Mouse (Mus musculus) liver, embryonic 12.5 days (tissue): ENCODE results near the gene BC005537. TPM values are rescaled to one million over a fixed set of nuclear protein-coding genes. Genes with fewer than 3 reads are reported as not detected.

Source experiments
- ATAC-seq: fragments of 200-750 bp; cut with Nextera tagmentation; 2 replicates; pipeline ENCODE4 v1.8.0; 2017; ENCODE audit warnings: moderate number of reproducible peaks, mild to moderate bottlenecking, moderate library complexity
- H3K27ac ChIP-seq: fragments of 300-500 bp; sonication (generic); 2 replicates; pipeline ENCODE4 v1.5.1; 2016; ENCODE audit warnings: mild to moderate bottlenecking
- H3K27me3 ChIP-seq: fragments of 300-500 bp; sonication (generic); replicated peaks from 2 replicates; pipeline ENCODE4 v1.6.1; 2016; ENCODE audit warnings: mild to moderate bottlenecking, moderate library complexity
- H3K36me3 ChIP-seq: fragments of 300-500 bp; sonication (generic); 2 replicates; pipeline ENCODE4 v1.6.1; 2016; ENCODE audit warnings: mild to moderate bottlenecking, moderate library complexity
- H3K4me1 ChIP-seq: fragments of 300-500 bp; sonication (generic); 2 replicates; pipeline ENCODE4 v1.6.1; 2016
- H3K4me2 ChIP-seq: fragments of 300-500 bp; sonication (generic); 2 replicates; pipeline ENCODE4 v1.6.1; 2016; ENCODE audit warnings: mild to moderate bottlenecking, moderate library complexity
- H3K4me3 ChIP-seq: fragments of 300-500 bp; sonication (generic); 2 replicates; pipeline ENCODE4 v1.5.1; 2016; ENCODE audit warnings: mild to moderate bottlenecking, moderate library complexity
- H3K9ac ChIP-seq: fragments of 300-500 bp; sonication (generic); 2 replicates; pipeline ENCODE4 v1.6.1; 2016; ENCODE audit warnings: mild to moderate bottlenecking, moderate library complexity
- H3K9me3 ChIP-seq: fragments of 300-500 bp; sonication (generic); replicated peaks from 2 replicates; pipeline ENCODE4 v1.6.1; 2016; ENCODE audit warnings: mild to moderate bottlenecking, moderate library complexity
- WGBS: fragments of 180-500 bp; shearing (Covaris S2); methylation state at CpG from one replicate; pipeline ENCODE4 v1.1.7; 2016; ENCODE audit not compliant: insufficient replicate concordance; 5-methylcytosine and 5-hydroxymethylcytosine counted together
- polyA plus RNA-seq: library from polyadenylated mRNA; unstranded; fragments of >200 nt; fragmentation: Nextera tagmentation; extraction: Ambion mirVana; gene quantifications from 2 replicates; pipeline ENCODE4 v1.2.1, GENCODE M21; 2016

Gene BC005537
- polyA plus RNA-seq, 1 experiment from 2014 or later: 10.8 TPM

GRCm38 (mm10) chr13:24859115-24859514, 57.7 kb downstream of the BC005537 start:
- no peak overlapping the region for H3K9ac ChIP-seq
- no peaks in the 10 kb centered on the region; the same call in 1 of the 2 replicates for H3K4me1 ChIP-seq
- H3K36me3 ChIP-seq: no peaks in the 10 kb centered on the region
- no peak overlapping the region for H3K4me2 ChIP-seq
- no peaks in the 10 kb centered on the region for H3K9me3 ChIP-seq
- H3K4me3 ChIP-seq: no peak overlapping the region
- H3K27ac ChIP-seq: no peak overlapping the region
- no peaks in the 10 kb centered on the region; the same call in 1 of the 2 replicates for H3K27me3 ChIP-seq
- ATAC-seq: no peak

- H3K4me1 ChIP-seq: peaks cover 2% of the 10 kb centered on the region; the same call in 1 of the 2 replicates
- H3K4me2 ChIP-seq: no peak overlapping the region
- H3K27me3 ChIP-seq: no peaks in the 10 kb centered on the region; the same call in 1 of the 2 replicates
- no peaks in the 10 kb centered on the region for H3K36me3 ChIP-seq
- WGBS: 62% methylated on average over 12 of the region's 12 CpGs
- ATAC-seq: no peak
- no peaks in the 10 kb centered on the region for H3K9me3 ChIP-seq
- H3K4me3 ChIP-seq: no peak overlapping the region
- no peak overlapping the region for H3K9ac ChIP-seq
- no peak overlapping the region for H3K27ac ChIP-seq
Measured at GRCm38 (mm10) chr13:24861084-24861483, 59.6 kb downstream of the BC005537 start.

- no peak overlapping the region for H3K27ac ChIP-seq
- no peak overlapping the region for H3K9ac ChIP-seq
- no peaks in the 10 kb centered on the region; the same call in 1 of the 2 replicates for H3K27me3 ChIP-seq
- H3K9me3 ChIP-seq: no peaks in the 10 kb centered on the region
- H3K4me1 ChIP-seq: peaks cover 11% of the 10 kb centered on the region
- H3K4me3 ChIP-seq: no peak overlapping the region
- ATAC-seq: no peak
- 71% methylated on average over 7 of the region's 7 CpGs for WGBS
- no peak overlapping the region for H3K4me2 ChIP-seq
- no peaks in the 10 kb centered on the region for H3K36me3 ChIP-seq
Measured at GRCm38 (mm10) chr13:24862021-24862420, 60.6 kb downstream of the BC005537 start.

- Histone ChIP-seq H3K9me3 (no peaks in the 10 kb centered on the region), H3K27ac (no peak overlapping the region), H3K4me3 (no peak overlapping the region), H3K27me3 (no peaks in the 10 kb centered on the region; the same call in 1 of the 2 replicates), H3K4me2 (no peak overlapping the region), H3K36me3 (no peaks in the 10 kb centered on the region), H3K4me1 (peaks cover 13% of the 10 kb centered on the region), H3K9ac (no peak overlapping the region)
- 43% methylated on average over 7 of the region's 7 CpGs for WGBS
- ATAC-seq: peak; percentile 32; the same call in 1 of the 2 replicates
Measured at GRCm38 (mm10) chr13:24862520-24862919, 61.1 kb downstream of the BC005537 start.

Other genes with a start within 250 kb of the BC005537 start
- 6.6 and 8.3 TPM in 2 replicates for gene Ripor2, start 219.5 kb upstream of the BC005537 start, polyA plus RNA-seq
- gene Armh2, start 60.4 kb upstream of the BC005537 start, polyA plus RNA-seq: 0.14 TPM in 1 of 2 replicates, not detected in the other
- 153 and 154 TPM in 2 replicates for gene Gmnn, start 39.7 kb upstream of the BC005537 start, polyA plus RNA-seq
- 61.2 and 66.4 TPM in 2 replicates for gene Acot13, start 29.9 kb downstream of the BC005537 start, polyA plus RNA-seq
- gene Tdp2, start 30.0 kb downstream of the BC005537 start, polyA plus RNA-seq: 39.9 and 40.5 TPM in 2 replicates
- 0.11 and 0.18 TPM in 2 replicates for gene D130043K22Rik, start 43.5 kb downstream of the BC005537 start, polyA plus RNA-seq
- 3.0 and 3.4 TPM in 2 replicates for gene Aldh5a1, start 136.0 kb downstream of the BC005537 start, polyA plus RNA-seq
- gene Gpld1, start 141.5 kb downstream of the BC005537 start, polyA plus RNA-seq: 1.8 TPM in 2 replicates
- 18.3 and 18.7 TPM in 2 replicates for gene Mrs2, start 218.7 kb downstream of the BC005537 start, polyA plus RNA-seq